Mouse (Mus musculus) heart, embryonic 10.5 days (tissue): Measurements from ENCODE around the gene Shisa7. TPM values are rescaled to one million over a fixed set of nuclear protein-coding genes. Genes with fewer than 3 reads are reported as not detected.
"Not testable (repeated sequence)": the region's sequence is repeated elsewhere in the genome, so short reads cannot be mapped to it uniquely, and the experiment has no call there.

Source experiments
- DNase-seq: peaks from one replicate; pipeline ENCODE4 v3.0.0-alpha.2; 2017; ENCODE audit warnings: low spot score
- H3K27ac ChIP-seq: fragments of 300-500 bp; sonication (generic); 2 replicates; pipeline ENCODE4 v1.5.1; 2016; ENCODE audit warnings: mild to moderate bottlenecking
- H3K27me3 ChIP-seq: fragments of 300-500 bp; sonication (generic); 2 replicates; pipeline ENCODE4 v1.6.1; 2016; ENCODE audit warnings: mild to moderate bottlenecking; ENCODE audit not compliant: poor library complexity, insufficient read depth, severe bottlenecking
- H3K36me3 ChIP-seq: fragments of 300-500 bp; sonication (generic); 2 replicates; pipeline ENCODE4 v1.6.1; 2016; ENCODE audit warnings: mild to moderate bottlenecking, moderate library complexity
- H3K4me1 ChIP-seq: fragments of 300-500 bp; sonication (generic); 2 replicates; pipeline ENCODE4 v1.6.1; 2016; ENCODE audit warnings: mild to moderate bottlenecking
- H3K4me3 ChIP-seq: fragments of 300-500 bp; sonication (generic); 2 replicates; pipeline ENCODE4 v1.5.1; 2016; ENCODE audit warnings: mild to moderate bottlenecking, moderate library complexity
- H3K9me3 ChIP-seq: fragments of 300-500 bp; sonication (generic); 2 replicates; pipeline ENCODE4 v1.6.1; 2016; ENCODE audit warnings: mild to moderate bottlenecking, moderate library complexity
- WGBS: fragments of 180-500 bp; shearing (Covaris S2); methylation state at CpG from one replicate; pipeline ENCODE4 v1.1.7; 2016; 5-methylcytosine and 5-hydroxymethylcytosine counted together
- polyA plus RNA-seq: library from polyadenylated mRNA; unstranded; fragments of >200 nt; fragmentation: Nextera tagmentation; extraction: Ambion mirVana; gene quantifications from 2 replicates; pipeline ENCODE4 v1.2.1, GENCODE M21; 2016

The Shisa7 gene
- 0.14 TPM in 1 of 2 replicates, not detected in the other for polyA plus RNA-seq

- H3K9me3 ChIP-seq, result peaks cover 6% of the 10 kb centered on the region; the same call in 1 of the 2 replicates
- peaks cover 85% of the 10 kb centered on the region for H3K27me3 ChIP-seq
- 0 out of 2 replicates have a peak within 1 kb of the TSS, but pooled peaks have one; percentile 52 for H3K27ac ChIP-seq
- peaks cover 28% of the 10 kb centered on the region for H3K4me1 ChIP-seq
- no peaks in the 10 kb centered on the region for H3K36me3 ChIP-seq
- 2% methylated on average over 40 of the region's 41 CpGs for WGBS
- peak within 1 kb of the TSS; percentile 52 for H3K4me3 ChIP-seq
- DNase-seq, result no peak
These were observed at the start of gene Shisa7 for GRCm38 (mm10) chr7:4844245-4844916. TSS of gene Shisa7 (minus strand) at chr7:4844696.

DNA sequence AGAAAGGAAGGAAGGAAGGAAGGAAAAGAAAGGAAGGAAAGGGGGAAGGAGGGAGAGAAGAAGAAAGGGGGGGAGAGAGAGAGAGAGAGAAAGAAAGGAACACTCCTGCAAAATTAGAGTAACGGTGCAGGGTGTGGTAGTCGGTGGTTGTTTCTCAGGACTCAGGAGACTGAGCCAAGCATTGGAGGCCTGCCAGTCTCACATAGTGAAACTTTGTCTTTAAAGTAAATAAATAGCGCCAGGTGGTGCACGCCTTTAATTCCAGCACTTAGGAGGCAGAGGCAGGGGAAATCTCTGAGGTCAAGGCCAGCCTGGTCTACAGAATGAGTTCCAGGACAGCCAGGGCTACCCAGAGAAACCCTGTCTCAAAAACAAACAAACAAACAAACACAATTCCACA is 42.2 kb upstream of the Shisa7 start:
- Histone ChIP-seq H3K9me3 (no peaks in the 10 kb centered on the region), H3K36me3 (peaks cover 8% of the 10 kb centered on the region; the same call in 1 of the 2 replicates), H3K27ac (no peak overlapping the region), H3K27me3 (no peaks in the 10 kb centered on the region), H3K4me3 (no peak overlapping the region), H3K4me1 (no peaks in the 10 kb centered on the region)
- no peak for DNase-seq
- WGBS, result 76% methylated on average over 4 of the region's 4 CpGs

DNA sequence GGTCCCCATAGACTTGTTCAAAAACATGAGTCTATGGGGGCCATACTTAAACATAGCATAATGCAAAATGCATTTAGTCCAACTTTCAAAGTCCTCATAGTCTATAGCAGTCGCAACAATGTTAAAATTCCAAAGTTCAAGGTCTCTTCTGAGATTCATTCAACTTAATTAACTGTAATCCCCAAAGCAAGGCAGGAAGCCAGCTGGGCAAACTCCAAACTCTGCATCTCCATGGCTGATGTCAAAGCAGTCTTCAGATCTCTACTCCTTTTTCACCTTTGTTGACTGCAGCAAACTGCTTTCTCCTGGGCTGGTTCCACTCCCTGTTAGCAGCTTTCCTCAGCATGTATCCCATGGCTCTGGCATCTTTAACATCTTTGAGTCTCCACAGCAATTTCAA is 34.5 kb upstream of the Shisa7 start:
- WGBS, result 80% methylated on average over 1 of the region's 1 CpGs
- not testable (repeated sequence) for H3K4me3 ChIP-seq, H3K27ac ChIP-seq, H3K27me3 ChIP-seq, H3K9me3 ChIP-seq, H3K36me3 ChIP-seq, H3K4me1 ChIP-seq, DNase-seq

GRCm38 (mm10) chr7:4878186-4878585 is 33.7 kb upstream of the Shisa7 start:
- DNase-seq, result no peak
- no peak overlapping the region for H3K4me3 ChIP-seq
- H3K4me1 ChIP-seq, result peaks cover 8% of the 10 kb centered on the region
- no peak overlapping the region for H3K27ac ChIP-seq
- no peaks in the 10 kb centered on the region for H3K27me3 ChIP-seq
- H3K36me3 ChIP-seq, result peaks cover 3% of the 10 kb centered on the region; the same call in 1 of the 2 replicates
- no peaks in the 10 kb centered on the region for H3K9me3 ChIP-seq

- Histone ChIP-seq H3K36me3 (no peaks in the 10 kb centered on the region), H3K4me1 (peaks cover 8% of the 10 kb centered on the region), H3K4me3 (peak overlapping the region; percentile 66), H3K27me3 (no peaks in the 10 kb centered on the region), H3K27ac (peak overlapping the region; percentile 78), H3K9me3 (no peaks in the 10 kb centered on the region)
- DNase-seq, result no peak
- 11% methylated on average over 11 of the region's 11 CpGs for WGBS
These were observed 32.7 kb upstream of the Shisa7 start for GRCm38 (mm10) chr7:4877226-4877625.

GRCm38 (mm10) chr7:4876753-4877221 is 32.3 kb upstream of the Shisa7 start, which contains the start of gene Isoc2a:
TSS of gene Isoc2a (plus strand) at chr7:4877153.
- H3K36me3 ChIP-seq, result no peaks in the 10 kb centered on the region
- no peaks in the 10 kb centered on the region for H3K27me3 ChIP-seq
- peak; percentile 98 for DNase-seq
- WGBS, result under 1% methylated on average over 22 of the region's 22 CpGs
- no peaks in the 10 kb centered on the region for H3K9me3 ChIP-seq
- H3K4me1 ChIP-seq, result peaks cover 8% of the 10 kb centered on the region
- H3K4me3 ChIP-seq, result peak within 1 kb of the TSS; percentile 66
- H3K27ac ChIP-seq, result peak within 1 kb of the TSS; percentile 78

DNA sequence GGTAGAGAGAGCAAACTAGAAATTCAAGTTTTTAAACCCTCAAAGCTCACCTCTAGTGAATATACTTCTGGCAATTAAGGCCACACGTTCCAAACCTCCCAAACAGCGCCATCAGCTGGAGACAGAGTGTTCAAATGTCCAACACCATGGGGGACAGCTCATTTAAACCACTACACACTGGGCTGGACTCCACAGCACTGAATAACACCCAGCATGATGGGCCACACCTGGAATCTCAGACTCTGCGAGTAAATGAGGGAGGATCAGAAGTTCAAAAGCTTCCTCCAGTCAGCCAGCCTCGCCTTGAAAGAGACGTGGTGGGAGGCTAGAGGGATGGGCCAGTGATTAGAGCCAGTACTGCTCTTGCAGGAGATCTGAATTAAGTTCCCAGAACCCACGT is 25.6 kb upstream of the Shisa7 start, which contains the start of gene Isoc2b:
Gene Isoc2b (minus strand): TSS at position 126 of the 400 bp plus-strand sequence.
- no peaks in the 10 kb centered on the region for H3K27me3 ChIP-seq
- no peak for DNase-seq
- H3K9me3 ChIP-seq, result no peaks in the 10 kb centered on the region
- no peak within 1 kb of the TSS for H3K27ac ChIP-seq
- H3K4me3 ChIP-seq, result no peak within 1 kb of the TSS
- H3K4me1 ChIP-seq, result peaks cover 9% of the 10 kb centered on the region
- 50% methylated on average over 6 of the region's 6 CpGs for WGBS
- no peaks in the 10 kb centered on the region for H3K36me3 ChIP-seq

GRCm38 (mm10) chr7:4866631-4867180 is 22.2 kb upstream of the Shisa7 start:
- no peaks in the 10 kb centered on the region for H3K9me3 ChIP-seq
- H3K36me3 ChIP-seq, result no peaks in the 10 kb centered on the region
- DNase-seq, result no peak
- 48% methylated on average over 10 of the region's 10 CpGs for WGBS
- no peaks in the 10 kb centered on the region for H3K27me3 ChIP-seq
- peaks cover 9% of the 10 kb centered on the region for H3K4me1 ChIP-seq
- H3K27ac ChIP-seq, result peak overlapping the region; percentile 92
- H3K4me3 ChIP-seq, result peak overlapping the region; percentile 74

DNA sequence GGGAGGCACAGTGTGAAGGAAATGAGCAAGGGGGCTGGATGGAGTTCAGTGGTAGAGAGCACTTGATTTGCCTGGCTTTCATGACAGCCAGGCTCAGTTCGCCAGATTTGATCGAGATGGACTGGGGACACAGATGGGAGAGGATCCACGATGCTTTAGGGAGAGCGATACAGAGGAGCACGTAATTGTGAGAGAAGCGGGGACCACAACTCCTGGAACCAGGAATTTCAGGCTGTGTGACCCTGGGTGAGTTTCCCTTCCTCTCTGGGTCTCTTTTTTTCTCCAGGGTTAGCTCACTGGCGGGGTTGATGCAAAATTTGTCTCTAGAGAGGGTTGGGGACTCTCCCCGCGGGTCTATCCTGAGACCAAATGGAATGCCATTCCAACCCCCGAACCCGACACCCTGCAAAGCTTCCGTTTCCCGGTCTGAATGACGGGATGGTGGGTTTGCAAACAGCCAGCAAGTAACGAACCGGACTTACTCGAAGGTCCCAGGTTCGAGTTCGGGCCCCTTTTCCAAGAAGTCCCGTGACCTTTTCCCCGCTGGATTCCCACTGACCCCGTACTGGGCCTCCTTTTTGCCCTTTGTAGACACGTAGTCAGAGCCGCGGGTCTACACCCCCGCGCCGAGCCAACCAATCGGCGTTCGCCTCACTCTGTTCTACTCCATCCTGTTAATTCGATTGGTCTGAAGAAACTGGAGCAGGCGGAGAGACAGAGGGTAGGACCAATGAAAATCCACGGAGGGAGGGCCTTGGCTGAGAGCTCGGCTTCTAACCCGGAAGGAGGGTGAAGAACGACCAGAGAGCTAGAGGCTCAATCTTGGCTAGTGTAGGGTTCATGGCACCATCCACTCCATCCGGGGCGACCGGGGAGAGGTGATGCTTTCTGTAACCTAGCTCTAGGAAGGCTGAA is 21.3 kb upstream of the Shisa7 start:
- H3K4me3 ChIP-seq, result peak overlapping the region; percentile 74
- H3K27ac ChIP-seq, result peak overlapping the region; percentile 92
- no peaks in the 10 kb centered on the region for H3K27me3 ChIP-seq
- peaks cover 9% of the 10 kb centered on the region for H3K4me1 ChIP-seq
- peak; percentile 99 for DNase-seq
- H3K36me3 ChIP-seq, result no peaks in the 10 kb centered on the region
- WGBS, result 4% methylated on average over 40 of the region's 40 CpGs
- H3K9me3 ChIP-seq, result no peaks in the 10 kb centered on the region

DNA sequence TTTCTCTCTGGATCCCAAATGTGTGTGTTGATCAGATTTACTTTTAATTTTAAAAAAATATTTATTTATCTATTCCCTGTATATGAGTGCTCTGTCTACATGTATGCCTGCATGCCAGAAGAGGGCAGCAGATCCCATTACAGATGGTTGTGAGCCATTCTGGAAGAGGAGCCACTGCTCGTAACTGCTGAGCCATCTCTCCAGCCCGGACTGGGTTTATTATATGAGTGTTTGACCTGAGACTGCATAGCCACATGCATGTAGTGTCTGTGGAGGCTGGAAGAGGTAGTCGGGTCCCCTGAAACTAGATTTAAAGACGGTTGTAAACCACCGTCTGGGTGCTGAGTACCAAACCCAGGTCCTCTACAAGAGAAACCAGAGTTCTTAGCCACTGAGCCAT is 20.6 kb upstream of the Shisa7 start:
- no peaks in the 10 kb centered on the region for H3K27me3 ChIP-seq
- H3K9me3 ChIP-seq, result no peaks in the 10 kb centered on the region
- peak overlapping the region; percentile 74 for H3K4me3 ChIP-seq
- WGBS, result 60% methylated on average over 5 of the region's 5 CpGs
- peaks cover 9% of the 10 kb centered on the region for H3K4me1 ChIP-seq
- H3K36me3 ChIP-seq, result no peaks in the 10 kb centered on the region
- H3K27ac ChIP-seq, result peak overlapping the region; percentile 92
- DNase-seq, result no peak

GRCm38 (mm10) chr7:4864130-4864845 is 19.8 kb upstream of the Shisa7 start:
- H3K4me3 ChIP-seq, result no peak overlapping the region
- 83% methylated on average over 5 of the region's 5 CpGs for WGBS
- no peaks in the 10 kb centered on the region for H3K9me3 ChIP-seq
- DNase-seq, result no peak
- H3K27ac ChIP-seq, result no peak overlapping the region
- peaks cover 9% of the 10 kb centered on the region for H3K4me1 ChIP-seq
- no peaks in the 10 kb centered on the region for H3K36me3 ChIP-seq
- H3K27me3 ChIP-seq, result peaks cover 4% of the 10 kb centered on the region; the same call in 1 of the 2 replicates

DNA sequence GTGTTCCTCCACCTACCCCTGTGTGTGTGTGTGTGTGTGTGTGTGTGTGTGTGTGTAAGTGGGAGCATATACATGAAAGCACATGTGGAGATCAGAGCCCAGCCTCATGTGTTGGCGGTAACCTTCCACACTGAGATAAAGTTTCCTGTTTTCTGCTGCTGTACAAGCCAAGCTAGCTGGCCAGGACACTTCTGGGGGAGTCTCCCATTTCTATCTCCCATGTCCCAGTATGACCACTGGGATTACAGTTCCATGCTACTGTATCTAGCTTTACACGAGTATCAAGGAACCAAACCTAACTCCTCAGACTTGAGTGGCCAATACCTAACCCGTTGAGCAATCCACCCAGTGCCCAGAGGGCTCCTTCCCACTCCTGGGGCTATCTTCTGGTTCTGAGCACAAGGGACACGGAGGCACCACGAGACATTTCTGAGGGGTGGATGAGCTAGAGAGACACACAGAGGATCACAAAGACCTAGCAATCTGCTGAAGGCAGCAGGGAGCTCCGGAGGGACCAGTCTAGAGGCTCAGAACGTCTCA is 19.1 kb upstream of the Shisa7 start:
- Histone ChIP-seq H3K9me3 (no peaks in the 10 kb centered on the region), H3K4me1 (peaks cover 9% of the 10 kb centered on the region), H3K4me3 (no peak overlapping the region), H3K27me3 (peaks cover 10% of the 10 kb centered on the region; the same call in 1 of the 2 replicates), H3K36me3 (no peaks in the 10 kb centered on the region), H3K27ac (no peak overlapping the region)
- DNase-seq, result no peak
- WGBS, result 69% methylated on average over 7 of the region's 7 CpGs
